Mouse (Mus musculus) T-cell, adult 2 months (primary cell): ENCODE results near the gene Gm20594.

ENCODE experiments used
- DNase-seq: peaks from one replicate; pipeline ENCODE4 v3.0.0; 2022; ENCODE audit warnings: low spot score

Gm20594 gene

DNA sequence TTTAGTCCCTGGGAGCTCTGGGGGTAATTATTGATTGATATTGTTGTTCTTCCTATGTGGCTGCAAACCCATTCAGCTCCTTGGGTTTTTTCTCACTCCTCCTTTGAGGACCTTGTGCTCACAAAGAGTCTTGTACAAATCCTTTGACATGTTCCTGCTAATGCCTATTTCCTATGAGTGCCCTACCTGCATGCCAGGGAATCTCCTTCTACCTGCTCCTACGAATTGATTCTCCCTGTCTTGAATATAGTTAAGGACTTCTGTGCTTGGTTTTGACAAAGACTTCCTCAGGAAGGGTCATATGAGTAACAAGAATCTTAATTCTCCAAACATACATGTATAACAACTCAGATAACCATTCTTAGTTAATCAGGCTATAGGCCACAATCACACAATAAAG, at the start of gene Gm20594:
Gene Gm20594 (plus strand): TSS at position 301 of the 400 bp plus-strand sequence.
- no peak for DNase-seq

DNA sequence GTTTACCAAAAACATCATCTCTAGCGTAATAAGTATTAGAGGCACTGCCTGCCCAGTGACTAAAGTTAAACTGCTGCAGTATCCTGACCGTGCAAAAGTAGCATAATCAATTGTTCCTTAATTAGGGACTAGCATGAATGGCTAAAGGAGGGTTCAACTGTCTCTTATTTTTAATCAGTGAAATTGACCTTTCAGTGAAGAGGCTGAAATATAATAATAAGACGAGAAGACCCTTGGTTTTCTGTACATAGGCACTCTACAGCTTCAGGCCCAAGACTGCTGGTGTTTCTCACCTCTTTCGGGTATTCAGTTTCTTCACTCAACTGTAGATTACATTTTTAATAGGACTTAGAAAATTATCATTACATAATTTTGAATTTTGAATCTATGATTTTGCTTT, 398 bp downstream of the Gm20594 start:
- DNase-seq: no peak

DNA sequence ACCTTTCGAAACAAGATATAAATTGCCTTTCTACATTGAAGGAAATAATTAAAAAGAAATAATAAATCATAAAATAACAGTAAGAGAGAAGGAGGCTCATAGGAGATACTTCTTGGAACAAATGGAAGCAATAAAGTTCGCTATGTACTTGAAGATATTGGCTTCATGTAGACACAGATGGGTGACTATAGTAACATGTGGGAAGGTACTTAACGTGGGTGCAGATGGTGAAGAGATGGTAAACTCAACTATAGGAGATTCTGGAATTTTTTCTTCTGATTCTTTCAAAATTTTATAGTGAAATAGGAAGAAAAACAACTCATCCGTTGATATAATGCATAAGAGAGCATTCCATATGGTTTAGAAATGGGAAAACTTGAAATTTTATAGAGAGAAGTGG, 16.1 kb downstream of the Gm20594 start:
- DNase-seq: no peak

DNA sequence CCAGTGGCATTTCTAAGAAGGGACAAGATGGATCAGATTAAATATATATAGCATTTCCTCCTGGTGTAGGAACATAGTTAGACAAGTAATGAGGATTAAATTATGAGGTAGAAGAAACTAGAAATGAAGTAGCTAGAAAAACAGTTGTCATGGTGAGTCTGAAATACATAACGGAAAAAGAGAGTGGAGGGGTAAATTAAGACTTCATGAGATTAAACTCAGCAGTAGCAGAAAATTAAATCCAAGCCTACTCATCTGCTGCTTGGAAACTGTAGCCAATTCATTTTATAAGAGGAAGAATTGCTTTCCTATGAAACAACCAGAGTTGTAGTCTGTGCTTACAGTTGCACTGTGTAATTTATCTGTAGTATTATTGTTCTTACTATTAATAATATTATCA, 29.1 kb downstream of the Gm20594 start:
- DNase-seq: no peak
